Mouse (Mus musculus): ENCODE measurements at regions not wholly inside any gene's neighbourhood (a gene's known extent, or its start where the extent isn't known, plus 50 kb on each side); places are given as distances from the start of the nearest gene placed in this dataset.
"Not testable (repeated sequence)": the region's sequence is repeated elsewhere in the genome, so short reads cannot be mapped to it uniquely, and the experiment has no call there.

DNA sequence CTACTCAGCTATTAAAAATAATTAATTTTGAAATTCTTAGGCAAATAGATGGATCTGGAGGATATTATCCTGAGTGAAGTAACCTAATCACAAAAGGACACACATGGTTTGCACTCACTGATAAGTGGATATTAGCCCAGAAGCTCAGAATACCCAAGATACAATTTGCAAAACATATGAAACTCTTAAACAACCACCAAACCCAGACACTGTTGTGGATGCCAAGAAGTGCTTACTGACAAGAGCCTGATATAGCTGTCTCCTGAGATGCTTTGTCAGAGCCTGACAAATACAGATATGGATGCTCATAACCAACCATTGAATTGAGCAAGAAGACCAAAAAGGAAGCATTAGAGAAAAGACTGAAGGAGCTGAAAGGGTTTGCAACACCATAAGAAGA lies 468.4 kb upstream of the Cdh12 start:
- not testable (repeated sequence) for H3K4me1 ChIP-seq (replicated peaks); H3K4me3 ChIP-seq (replicated peaks); H3K27me3 ChIP-seq; H3K9me3 ChIP-seq; H3K9ac ChIP-seq (replicated peaks); H3K4me2 ChIP-seq (replicated peaks); H3K27ac ChIP-seq; H3K36me3 ChIP-seq; ATAC-seq

DNA sequence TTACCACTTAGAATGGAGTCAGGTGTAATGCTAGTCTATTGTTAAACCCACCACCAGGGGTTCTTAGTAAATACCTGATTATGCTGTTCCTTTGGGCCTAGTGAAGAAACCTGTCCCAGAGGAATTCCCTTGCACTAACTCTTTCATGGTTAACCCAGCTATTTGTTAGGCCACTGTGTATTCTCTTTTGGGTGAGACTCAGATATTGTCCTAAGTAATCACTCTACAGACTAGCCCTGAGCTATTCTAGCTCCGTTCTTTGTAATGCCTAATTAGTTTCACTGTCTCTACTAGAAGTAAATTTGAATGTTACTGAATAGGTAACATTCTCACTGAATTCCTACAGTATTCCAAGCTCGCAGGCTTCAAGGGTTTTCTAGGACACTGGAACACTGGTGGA lies 464.1 kb upstream of the Cdh12 start:
- ATAC-seq; H3K4me2 ChIP-seq (replicated peaks); H3K4me3 ChIP-seq (replicated peaks): not testable (repeated sequence)

DNA sequence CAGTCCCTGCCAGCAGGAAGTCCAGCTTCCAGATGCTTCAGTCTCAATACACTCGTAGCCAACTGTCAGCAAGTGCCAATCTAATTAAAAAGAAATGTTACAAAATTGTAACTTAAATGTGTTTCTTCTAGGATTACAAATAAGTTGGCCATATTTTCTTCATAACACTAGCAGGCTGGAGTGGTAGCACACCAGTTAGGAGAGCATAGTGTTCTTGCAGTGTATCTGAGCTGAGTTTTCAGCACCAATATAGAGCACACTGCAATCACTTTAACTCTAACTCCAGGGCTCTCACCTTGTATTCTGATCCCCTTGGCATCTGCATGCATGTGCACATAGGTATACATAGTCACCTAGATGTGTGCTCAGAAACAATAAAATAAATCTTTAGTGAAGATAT lies 417.3 kb upstream of the Cdh12 start:
- Histone ChIP-seq H3K4me1 (replicated peaks) (no peaks in the 10 kb centered on the region), H3K4me2 (replicated peaks) (no peak overlapping the region), H3K4me3 (replicated peaks) (no peak overlapping the region), H3K27me3 (no peaks in the 10 kb centered on the region), H3K36me3 (no peaks in the 10 kb centered on the region), H3K27ac (no peak overlapping the region), H3K9me3 (no peaks in the 10 kb centered on the region), H3K9ac (replicated peaks) (no peak overlapping the region)
- 76% methylated on average over 1 of the region's 1 CpGs for WGBS
- ATAC-seq: no peak

More for the DNA sequence above, 464.1 kb upstream of the Cdh12 start:
- not testable (repeated sequence) for H3K4me1 ChIP-seq (replicated peaks); H3K36me3 ChIP-seq; H3K27me3 ChIP-seq; H3K9ac ChIP-seq (replicated peaks); H3K9me3 ChIP-seq; H3K27ac ChIP-seq
- WGBS: 76% methylated on average over 2 of the region's 2 CpGs

DNA sequence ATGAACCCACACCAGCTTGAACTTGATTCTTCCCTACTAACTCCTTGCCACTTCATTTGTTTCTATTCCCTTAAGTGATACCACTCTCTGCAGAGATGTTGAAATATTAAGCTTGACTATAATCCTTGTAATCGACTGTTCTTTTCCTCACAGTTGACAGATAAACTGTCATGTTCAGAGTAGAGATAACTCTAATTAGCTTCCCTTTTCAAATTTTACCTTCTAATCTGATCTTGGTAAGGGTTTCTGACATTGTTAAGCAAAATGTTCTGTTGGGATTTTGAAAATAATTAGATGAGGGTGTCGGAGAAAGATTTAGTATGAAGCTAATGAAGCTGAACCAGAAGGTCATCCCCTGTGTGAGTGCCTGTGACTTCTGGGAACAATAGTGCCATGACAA lies 414.7 kb upstream of the Cdh12 start:
- H3K4me2 ChIP-seq (replicated peaks): no peak overlapping the region
- no peaks in the 10 kb centered on the region for H3K9me3 ChIP-seq
- no peak overlapping the region for H3K9ac ChIP-seq (replicated peaks)
- H3K27ac ChIP-seq: no peak overlapping the region
- no peaks in the 10 kb centered on the region for H3K27me3 ChIP-seq
- no peaks in the 10 kb centered on the region for H3K4me1 ChIP-seq (replicated peaks)
- ATAC-seq: no peak
- 79% methylated on average over 2 of the region's 2 CpGs for WGBS
- no peaks in the 10 kb centered on the region for H3K36me3 ChIP-seq
- H3K4me3 ChIP-seq (replicated peaks): no peak overlapping the region

DNA sequence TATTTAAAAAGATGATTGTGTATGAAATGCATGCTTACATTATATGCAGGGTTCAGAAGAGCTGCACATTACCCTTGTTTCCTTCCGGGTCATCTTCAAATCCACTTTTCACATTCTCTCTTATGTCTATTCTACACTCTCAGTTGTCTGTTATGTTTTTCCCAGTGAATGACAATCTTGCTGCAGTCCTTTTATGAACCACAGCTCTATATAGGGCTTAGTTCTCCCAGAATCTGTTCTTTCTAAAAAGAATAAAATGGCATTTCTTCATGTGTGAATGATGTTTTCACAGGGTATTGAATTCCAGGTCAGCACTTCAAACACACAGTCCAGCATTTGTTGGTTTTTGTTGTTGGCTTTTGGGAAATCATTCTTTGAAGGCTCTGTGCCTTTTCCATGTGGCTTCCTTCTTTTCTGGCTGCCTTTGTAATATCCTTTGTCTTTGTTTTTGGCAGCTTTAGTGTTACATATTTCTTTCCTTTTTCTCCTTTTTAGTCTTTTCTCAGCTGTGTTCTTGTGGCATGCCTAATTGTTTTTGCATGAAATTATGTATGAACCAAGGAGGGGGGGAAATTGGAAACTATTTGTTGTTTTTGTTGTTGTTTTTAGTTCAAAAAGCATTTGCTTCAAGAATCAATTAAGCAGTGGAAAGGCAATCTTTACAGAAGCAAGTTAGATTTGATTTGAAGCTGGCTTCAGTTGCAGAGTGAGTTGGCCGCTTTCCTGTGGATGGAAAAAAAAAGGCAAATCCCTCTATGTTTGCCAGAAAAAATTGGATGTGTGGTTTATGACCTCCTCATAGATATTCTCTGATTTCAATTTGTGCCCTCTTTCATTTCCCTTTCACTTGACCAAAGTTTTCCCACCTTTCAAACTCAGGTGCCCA lies 410.3 kb upstream of the Cdh12 start:
- Histone ChIP-seq H3K9ac (replicated peaks) (no peak overlapping the region), H3K9me3 (no peaks in the 10 kb centered on the region), H3K27ac (no peak overlapping the region), H3K36me3 (no peaks in the 10 kb centered on the region), H3K4me2 (replicated peaks) (no peak overlapping the region), H3K27me3 (no peaks in the 10 kb centered on the region), H3K4me1 (replicated peaks) (no peaks in the 10 kb centered on the region), H3K4me3 (replicated peaks) (no peak overlapping the region)
- ATAC-seq: no peak
- WGBS: 76% methylated on average over 2 of the region's 2 CpGs

DNA sequence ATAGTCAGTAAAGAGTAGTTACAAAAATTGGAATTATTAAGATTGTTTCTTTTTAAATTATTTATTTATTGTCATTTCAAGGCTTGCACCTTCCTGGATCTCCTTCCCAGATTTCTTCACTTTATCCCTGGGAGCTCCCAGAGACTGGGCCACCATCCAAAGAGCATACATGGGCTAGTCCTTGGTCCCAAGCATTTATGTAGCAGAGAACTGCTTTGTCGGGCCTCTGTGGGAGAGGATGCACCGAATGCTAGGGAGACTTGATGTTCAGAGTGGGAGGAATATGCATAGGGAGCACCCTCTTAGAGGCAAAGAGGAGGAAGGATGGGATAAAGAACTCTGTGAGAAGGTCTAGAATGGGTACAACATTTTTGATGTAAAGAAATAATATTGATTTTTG lies 409.0 kb upstream of the Cdh12 start:
- no peak for ATAC-seq
- H3K9me3 ChIP-seq: no peaks in the 10 kb centered on the region
- H3K27ac ChIP-seq: no peak overlapping the region
- no peak overlapping the region for H3K4me3 ChIP-seq (replicated peaks)
- 92% methylated on average over 2 of the region's 2 CpGs for WGBS
- no peaks in the 10 kb centered on the region for H3K4me1 ChIP-seq (replicated peaks)
- H3K27me3 ChIP-seq: no peaks in the 10 kb centered on the region
- H3K4me2 ChIP-seq (replicated peaks): no peak overlapping the region
- H3K9ac ChIP-seq (replicated peaks): no peak overlapping the region
- no peaks in the 10 kb centered on the region for H3K36me3 ChIP-seq

DNA sequence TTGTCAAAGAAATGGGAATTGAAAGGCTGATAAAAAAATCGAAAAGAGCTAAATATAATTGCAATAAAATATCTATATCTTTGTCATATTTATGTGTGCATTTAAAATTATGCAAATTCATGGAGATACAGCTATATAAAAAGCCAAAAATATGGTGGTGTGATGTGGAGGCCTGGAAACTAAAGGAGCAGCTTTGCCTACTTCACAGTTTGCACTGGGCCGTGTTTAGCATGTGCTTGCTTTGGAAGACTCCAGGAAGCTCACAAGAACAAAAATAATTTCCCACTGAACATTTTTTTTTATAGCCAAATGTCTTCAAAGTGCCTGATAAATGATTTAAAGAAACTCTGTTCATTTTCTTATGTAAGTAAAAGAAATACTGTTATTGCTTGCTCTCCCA lies 364.1 kb upstream of the Cdh12 start:
- H3K4me3 ChIP-seq (replicated peaks): no peak overlapping the region
- no peak overlapping the region for H3K27ac ChIP-seq
- 89% methylated on average over 2 of the region's 2 CpGs for WGBS
- no peak overlapping the region for H3K9ac ChIP-seq (replicated peaks)
- H3K27me3 ChIP-seq: no peaks in the 10 kb centered on the region
- ATAC-seq: no peak
- H3K4me1 ChIP-seq (replicated peaks): no peaks in the 10 kb centered on the region
- no peaks in the 10 kb centered on the region for H3K36me3 ChIP-seq
- no peaks in the 10 kb centered on the region for H3K9me3 ChIP-seq
- H3K4me2 ChIP-seq (replicated peaks): no peak overlapping the region

DNA sequence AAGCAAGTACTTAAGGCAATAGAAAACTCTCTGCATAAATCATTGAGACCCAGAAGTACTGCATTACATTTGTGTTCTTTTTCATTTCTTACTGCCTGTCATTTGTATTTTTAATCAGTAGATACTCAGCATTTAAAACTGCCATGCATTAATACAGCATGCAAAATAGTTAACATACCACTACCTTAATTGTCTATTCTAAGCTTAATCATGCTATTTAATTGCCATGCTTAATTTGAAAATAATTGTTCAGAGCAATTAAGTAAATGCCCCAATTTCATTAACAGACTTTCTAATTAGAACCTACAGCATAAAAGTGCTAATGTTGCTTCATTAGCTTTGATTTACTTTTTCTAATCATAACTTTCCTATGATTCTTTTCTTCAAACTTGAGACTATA lies 359.3 kb upstream of the Cdh12 start:
- H3K4me1 ChIP-seq (replicated peaks): no peaks in the 10 kb centered on the region
- no peak overlapping the region for H3K9ac ChIP-seq (replicated peaks)
- H3K27me3 ChIP-seq: no peaks in the 10 kb centered on the region
- H3K36me3 ChIP-seq: no peaks in the 10 kb centered on the region
- no peaks in the 10 kb centered on the region for H3K9me3 ChIP-seq
- ATAC-seq: no peak
- H3K27ac ChIP-seq: no peak overlapping the region
- no peak overlapping the region for H3K4me3 ChIP-seq (replicated peaks)
- no peak overlapping the region for H3K4me2 ChIP-seq (replicated peaks)

DNA sequence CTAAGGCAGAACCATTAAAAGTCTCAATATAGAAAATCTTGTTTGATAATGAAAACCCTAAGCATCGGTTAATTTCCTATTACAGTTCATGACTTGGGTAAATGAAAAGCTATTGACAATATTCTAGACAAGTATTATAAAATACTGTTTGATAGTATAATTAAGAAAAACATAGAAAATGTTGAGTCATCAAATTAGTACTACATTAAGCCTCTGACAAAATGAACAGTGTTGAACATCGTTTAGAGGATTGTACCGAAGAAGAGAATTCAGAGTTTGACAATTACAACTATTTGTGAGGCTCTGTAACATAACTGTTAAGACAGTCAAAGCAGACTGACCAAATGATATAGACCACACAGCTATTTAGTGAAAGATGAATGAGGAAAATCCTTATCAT lies 358.5 kb upstream of the Cdh12 start:
- Histone ChIP-seq H3K27me3 (no peaks in the 10 kb centered on the region), H3K4me3 (replicated peaks) (no peak overlapping the region), H3K9me3 (no peaks in the 10 kb centered on the region), H3K4me1 (replicated peaks) (no peaks in the 10 kb centered on the region), H3K36me3 (no peaks in the 10 kb centered on the region), H3K9ac (replicated peaks) (no peak overlapping the region), H3K4me2 (replicated peaks) (no peak overlapping the region), H3K27ac (no peak overlapping the region)
- no peak for ATAC-seq
- WGBS: 86% methylated on average over 3 of the region's 3 CpGs

DNA sequence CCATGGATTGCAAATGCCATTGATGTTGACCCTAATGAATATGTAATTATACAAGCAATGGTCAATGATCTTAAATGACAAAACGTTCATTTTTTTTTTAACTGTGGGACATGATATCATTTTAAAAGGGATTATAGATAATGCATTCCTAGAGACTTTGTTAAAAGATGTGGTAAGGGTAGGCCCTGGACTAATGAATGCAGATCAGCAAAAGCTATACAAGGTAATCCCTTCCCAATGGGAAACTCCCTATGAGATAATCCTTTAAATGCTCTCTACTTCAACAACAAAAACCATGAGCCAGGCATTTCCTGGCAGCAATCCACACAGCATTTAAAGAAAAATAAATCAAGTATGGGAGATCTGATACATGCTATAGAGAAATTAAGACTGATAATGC lies 353.3 kb upstream of the Cdh12 start:
- Histone ChIP-seq H3K27ac (no peak overlapping the region), H3K4me2 (replicated peaks) (no peak overlapping the region), H3K9ac (replicated peaks) (no peak overlapping the region), H3K4me1 (replicated peaks) (no peaks in the 10 kb centered on the region), H3K36me3 (no peaks in the 10 kb centered on the region), H3K4me3 (replicated peaks) (no peak overlapping the region), H3K9me3 (no peaks in the 10 kb centered on the region), H3K27me3 (no peaks in the 10 kb centered on the region)
- 20% methylated on average over 1 of the region's 1 CpGs for WGBS
- ATAC-seq: no peak

DNA sequence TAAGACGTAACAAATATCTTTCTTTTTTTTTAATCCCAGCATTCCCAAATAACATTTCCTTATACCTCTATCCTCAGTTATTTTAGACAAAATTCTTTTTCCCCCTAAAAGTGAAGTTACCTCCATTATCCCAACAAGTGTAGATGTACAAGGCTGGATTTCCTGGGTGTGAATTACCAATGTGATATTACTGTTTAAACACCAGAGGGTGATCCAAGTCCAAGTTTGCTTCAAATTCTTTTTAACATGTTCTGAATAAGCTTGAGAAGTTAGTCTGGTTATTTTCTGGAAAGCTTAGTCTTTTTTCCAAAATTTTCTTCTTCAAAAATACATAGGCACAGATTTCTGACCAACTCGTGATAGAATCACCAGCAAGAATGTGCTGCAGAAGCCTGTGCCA lies 329.5 kb upstream of the Cdh12 start:
- ATAC-seq: no peak
- WGBS: 76% methylated on average over 2 of the region's 2 CpGs
- Histone ChIP-seq H3K4me2 (replicated peaks) (no peak overlapping the region), H3K4me3 (replicated peaks) (no peak overlapping the region), H3K9me3 (no peaks in the 10 kb centered on the region), H3K27me3 (no peaks in the 10 kb centered on the region), H3K36me3 (no peaks in the 10 kb centered on the region), H3K9ac (replicated peaks) (no peak overlapping the region), H3K27ac (no peak overlapping the region), H3K4me1 (replicated peaks) (no peaks in the 10 kb centered on the region)

DNA sequence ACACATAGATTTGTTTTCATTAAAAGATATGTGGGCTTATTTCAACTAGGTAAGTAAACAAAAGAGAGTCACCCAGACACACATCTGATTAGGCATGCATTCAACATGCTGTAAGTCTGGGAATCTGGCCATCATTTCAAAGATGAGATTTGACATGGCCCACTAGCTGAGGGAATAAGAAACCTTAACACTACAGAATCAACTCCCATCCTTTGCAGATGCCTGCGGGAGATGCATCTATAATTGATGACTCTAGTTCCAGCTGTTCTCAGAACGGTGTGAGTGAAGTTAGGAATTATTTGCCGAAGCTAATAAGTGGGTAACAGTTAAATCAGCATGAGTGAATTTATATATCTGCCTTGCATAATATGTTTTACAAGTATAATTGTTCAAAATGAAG lies 325.5 kb upstream of the Cdh12 start:
- Histone ChIP-seq H3K4me1 (replicated peaks) (no peaks in the 10 kb centered on the region), H3K36me3 (no peaks in the 10 kb centered on the region), H3K9me3 (no peaks in the 10 kb centered on the region), H3K9ac (replicated peaks) (no peak overlapping the region), H3K27me3 (no peaks in the 10 kb centered on the region), H3K27ac (no peak overlapping the region), H3K4me3 (replicated peaks) (no peak overlapping the region), H3K4me2 (replicated peaks) (no peak overlapping the region)
- 57% methylated on average over 3 of the region's 3 CpGs for WGBS
- peak; percentile 78 for ATAC-seq

DNA sequence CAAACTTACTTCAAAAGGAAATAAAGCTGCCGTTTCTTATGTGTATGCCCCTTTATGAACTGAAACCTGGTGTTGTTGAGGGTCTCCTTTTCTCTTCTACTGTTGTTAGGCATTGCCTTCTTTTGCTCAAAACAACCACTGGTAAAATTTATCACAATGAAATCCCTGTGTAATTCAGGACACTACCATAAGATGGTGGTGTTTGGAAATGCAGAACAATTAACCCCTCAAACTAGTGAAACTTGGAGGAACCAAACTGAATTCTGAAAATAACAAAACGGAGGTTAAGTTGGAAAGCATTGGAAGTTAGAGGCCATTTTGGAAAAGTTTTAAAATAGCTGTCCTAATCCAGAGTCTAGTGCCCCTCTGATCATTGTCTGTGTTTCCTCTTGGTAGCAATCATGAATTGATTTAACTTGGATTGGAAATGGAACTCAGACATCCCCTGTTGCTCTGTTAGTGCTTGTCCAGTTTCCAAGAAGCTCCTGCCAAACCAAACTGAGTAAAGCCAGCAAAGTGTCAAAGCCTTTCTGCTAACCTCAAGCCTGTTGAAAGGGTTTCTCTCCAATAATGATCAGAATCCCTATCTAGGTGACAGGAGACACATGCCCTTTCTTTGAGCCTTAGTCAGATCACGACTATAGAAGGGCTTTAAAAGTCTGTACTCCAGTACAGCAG lies 313.0 kb upstream of the Cdh12 start:
- Histone ChIP-seq H3K27me3 (no peaks in the 10 kb centered on the region), H3K9me3 (no peaks in the 10 kb centered on the region), H3K27ac (no peak overlapping the region), H3K4me2 (replicated peaks) (no peak overlapping the region), H3K36me3 (no peaks in the 10 kb centered on the region), H3K9ac (replicated peaks) (no peak overlapping the region), H3K4me3 (replicated peaks) (no peak overlapping the region), H3K4me1 (replicated peaks) (no peaks in the 10 kb centered on the region)
- no peak for ATAC-seq
- 73% methylated on average over 3 of the region's 3 CpGs for WGBS
